In the genomic region with DNA sequence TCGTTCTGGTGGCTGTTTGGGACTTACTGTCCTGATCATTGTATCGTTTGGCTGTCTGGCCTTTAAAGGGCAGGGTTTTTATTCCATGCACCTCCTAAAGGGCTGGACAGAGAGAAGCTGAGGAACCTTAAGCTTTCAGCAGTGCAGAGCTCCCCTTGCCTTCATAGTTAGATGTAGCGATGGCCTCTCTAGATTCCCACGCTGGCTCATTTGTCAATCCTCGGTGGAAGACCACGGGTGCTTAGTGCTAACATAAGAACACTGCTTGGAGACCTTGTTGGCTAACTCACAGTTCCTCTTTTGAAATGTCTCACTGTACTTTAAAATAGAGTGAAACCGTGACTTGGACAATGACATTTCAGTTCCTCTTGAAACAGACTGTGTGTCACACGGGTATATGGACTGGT, we compare ENCODE assay signal across 10 mouse cellular contexts. TPM values are rescaled to one million over a fixed set of nuclear protein-coding genes. Genes with fewer than 3 reads are reported as not detected.
DNase-seq lines count a peak whose midpoint lies in the region; ATAC-seq and TF ChIP-seq lines count a peak whose summit lies in the region.
"Had no signal": no experiment of that assay in that cellular context is flagged by ENCODE, and none has a peak within 500 bp of the region (broad histone marks: within the 10 kb centered on the region; RNA-seq: fewer than 3 reads in every experiment).

No protein-coding gene starts in this region.

- H3K36me3 ChIP-seq in heart, embryonic 15.5 days = no peaks in the 10 kb centered on the region
- H3K36me3 ChIP-seq in heart, embryonic 11.5 days (ENCODE audit: control insufficient read depth, insufficient read depth, low read length) = no peaks in the 10 kb centered on the region
- H3K36me3 ChIP-seq in neural tube, embryonic 14.5 days (ENCODE audit: control insufficient read depth, insufficient read depth, low read length) = no peaks in the 10 kb centered on the region
- H3K36me3 ChIP-seq in forebrain, postnatal 0 days (ENCODE audit: insufficient read depth) = no peaks in the 10 kb centered on the region

- no peak for TF ChIP-seq CTCF in forebrain, postnatal 0 days (IDR thresholded peaks at IDR 0.05; ENCODE audit: low read depth)

- H3K27ac ChIP-seq in heart, embryonic 15.5 days = 0 out of 2 replicates have a peak overlapping the region, but pooled peaks have one; percentile 2
- H3K27ac ChIP-seq in heart, embryonic 11.5 days (ENCODE audit: low read depth, low read length) = no peak overlapping the region
- peak overlapping the region; percentile 28; the same call in 1 of the 2 replicates for H3K27ac ChIP-seq in neural tube, embryonic 14.5 days (ENCODE audit: low read depth, low read length)
- H3K27ac ChIP-seq in forebrain, postnatal 0 days (ENCODE audit: low read depth, low read length) = no peak overlapping the region
- H3K27ac ChIP-seq: limb, embryonic 10.5 days had no signal

- H3K4me2 ChIP-seq in heart, embryonic 15.5 days = no peak overlapping the region
- H3K4me2 ChIP-seq in heart, embryonic 11.5 days = no peak overlapping the region
- H3K4me2 ChIP-seq in neural tube, embryonic 14.5 days (ENCODE audit: low read depth, low read length) = no peak overlapping the region
- H3K4me2 ChIP-seq in forebrain, postnatal 0 days (ENCODE audit: low read depth) = no peak overlapping the region

- no peak for ATAC-seq in heart, embryonic 15.5 days (replicated peaks; ENCODE audit: insufficient number of reproducible peaks, insufficient read depth, low FRiP score, low read depth)
- ATAC-seq in heart, embryonic 11.5 days (replicated peaks; ENCODE audit: insufficient number of reproducible peaks, low FRiP score, low TSS enrichment) = no peak
- ATAC-seq in neural tube, embryonic 14.5 days (ENCODE audit: low read depth) = no peak
- ATAC-seq in hematopoietic stem cell, adult 5-6 weeks (replicated peaks in 1 of 2; ENCODE audit: insufficient read depth in 1 of 2, low FRiP score in 2 of 2, low TSS enrichment in 1 of 2, low read depth in 1 of 2, poor library complexity in 2 of 2, severe bottlenecking in 2 of 2) = peak; percentile 92 to 97
- no peak for ATAC-seq in forebrain, postnatal 0 days

- DNase-seq in neural tube, embryonic 10.5 days (ENCODE audit: extremely low spot score, low spot score) = no peak
- DNase-seq in skeletal muscle tissue, adult 2 months (ENCODE audit: low read depth, low spot score) = peak; percentile 20
- DNase-seq in forebrain, postnatal 0 days = no peak
- no peak for DNase-seq in gastrocnemius, postnatal 14 days
- DNase-seq: cerebellum, adult 8-10 months had no signal

- 50% methylated on average over 8 of the region's 8 CpGs for WGBS in heart, embryonic 15.5 days
- 60% methylated on average over 8 of the region's 8 CpGs for WGBS in heart, embryonic 11.5 days (ENCODE audit: insufficient replicate concordance)
- WGBS in neural tube, embryonic 14.5 days = 61% methylated on average over 8 of the region's 8 CpGs
- WGBS in forebrain, postnatal 0 days = 51% methylated on average over 8 of the region's 8 CpGs

- intact Hi-C loops in gastrocnemius, postnatal 14 days (cut with DNase I; ENCODE audit: low total_unique reads) = no loop called here

- no peaks in the 10 kb centered on the region for H3K27me3 ChIP-seq in heart, embryonic 15.5 days
- no peaks in the 10 kb centered on the region for H3K27me3 ChIP-seq in heart, embryonic 11.5 days (ENCODE audit: control insufficient read depth, insufficient read depth, low read length)
- H3K27me3 ChIP-seq in neural tube, embryonic 14.5 days (ENCODE audit: control insufficient read depth, insufficient read depth, low read length) = no peaks in the 10 kb centered on the region
- no peaks in the 10 kb centered on the region for H3K27me3 ChIP-seq in forebrain, postnatal 0 days (ENCODE audit: insufficient read depth, low read length)

- H3K9me3 ChIP-seq in heart, embryonic 15.5 days (replicated peaks) = no peaks in the 10 kb centered on the region
- no peaks in the 10 kb centered on the region for H3K9me3 ChIP-seq in heart, embryonic 11.5 days (replicated peaks; ENCODE audit: control insufficient read depth, low read length)
- no peaks in the 10 kb centered on the region for H3K9me3 ChIP-seq in neural tube, embryonic 14.5 days (ENCODE audit: control insufficient read depth, low read length)
- H3K9me3 ChIP-seq in forebrain, postnatal 0 days (ENCODE audit: low read length) = no peaks in the 10 kb centered on the region
- H3K9me3 ChIP-seq: limb, embryonic 10.5 days had no signal

- peaks cover 16% of the 10 kb centered on the region for H3K4me1 ChIP-seq in heart, embryonic 15.5 days (replicated peaks)
- H3K4me1 ChIP-seq in heart, embryonic 11.5 days (ENCODE audit: control insufficient read depth, insufficient read depth, low read length) = peaks cover 19% of the 10 kb centered on the region
- 0 out of 2 replicates have a peak, but pooled peaks cover 3% of the 10 kb centered on the region for H3K4me1 ChIP-seq in neural tube, embryonic 14.5 days (ENCODE audit: control insufficient read depth, insufficient read depth, low read length)
- peaks cover 4% of the 10 kb centered on the region; the same call in 1 of the 2 replicates for H3K4me1 ChIP-seq in forebrain, postnatal 0 days (ENCODE audit: insufficient read depth)
- H3K4me1 ChIP-seq: limb, embryonic 10.5 days had no signal

- H3K9ac ChIP-seq in heart, embryonic 15.5 days = no peak overlapping the region
- H3K9ac ChIP-seq in heart, embryonic 11.5 days (ENCODE audit: low read depth, low read length) = no peak overlapping the region
- no peak overlapping the region for H3K9ac ChIP-seq in neural tube, embryonic 14.5 days (replicated peaks; ENCODE audit: low read depth, low read length)
- no peak overlapping the region for H3K9ac ChIP-seq in forebrain, postnatal 0 days

- H3K4me3 ChIP-seq in heart, embryonic 15.5 days = no peak overlapping the region
- H3K4me3 ChIP-seq in heart, embryonic 11.5 days (ENCODE audit: low read depth, low read length) = no peak overlapping the region
- H3K4me3 ChIP-seq in neural tube, embryonic 14.5 days (ENCODE audit: low read depth, low read length) = no peak overlapping the region
- H3K4me3 ChIP-seq in forebrain, postnatal 0 days (ENCODE audit: low read depth, low read length) = no peak overlapping the region
- H3K4me3 ChIP-seq: limb, embryonic 10.5 days had no signal

RNA-seq across cellular contexts. Expression of gene Ppp1r12a, which starts 29.4 kb away (rescaled TPM):
- 88.9 and 90.9 TPM in 2 replicates for polyA plus RNA-seq in heart, embryonic 15.5 days (2015; fragmentation: Nextera tagmentation; extraction: Ambion mirVana)
- polyA plus RNA-seq in heart, embryonic 11.5 days (2014; fragmentation: Nextera tagmentation; extraction: Ambion mirVana) = 113 and 120 TPM in 2 replicates
- polyA plus RNA-seq in neural tube, embryonic 14.5 days (2014; fragmentation: Nextera tagmentation; extraction: Ambion mirVana) = 81.7 and 82.8 TPM in 2 replicates
- 188 and 201 TPM in 2 replicates for total RNA-seq in hematopoietic stem cell, adult 5-6 weeks (2017)
- 71.3 and 92.3 TPM in 2 replicates for total RNA-seq in forebrain, postnatal 0 days (2014; rRNA removed)
- polyA plus RNA-seq in forebrain, postnatal 0 days (2015; fragmentation: Nextera tagmentation; extraction: Ambion mirVana) = 33.0 and 51.6 TPM in 2 replicates
- 10 to 100 TPM; 34.2 to 35.4 TPM for total RNA-seq in gastrocnemius, postnatal 14 days (2021)

Comparison
In these comparisons a context has a peak if more than half of its experiments do, and no peak if none do; other contexts are left out.
1. H3K27ac ChIP-seq: peak in heart, embryonic 15.5 days (single experiment) and neural tube, embryonic 14.5 days (single experiment); none in heart, embryonic 11.5 days (single experiment) and forebrain, postnatal 0 days (single experiment).
2. ATAC-seq: peak in hematopoietic stem cell, adult 5-6 weeks (2 of 2); none in heart, embryonic 15.5 days (single experiment), heart, embryonic 11.5 days (single experiment), neural tube, embryonic 14.5 days (single experiment) and forebrain, postnatal 0 days (single experiment).